Mouse (Mus musculus) mesoderm, embryonic 11.5 days (tissue): ENCODE data around the gene Socs7.

ENCODE experiments used
- DNase-seq: peaks from one replicate; pipeline ENCODE4 v3.0.0-alpha.2; 2012; ENCODE audit warnings: low read depth, low spot score

Socs7 gene

DNA sequence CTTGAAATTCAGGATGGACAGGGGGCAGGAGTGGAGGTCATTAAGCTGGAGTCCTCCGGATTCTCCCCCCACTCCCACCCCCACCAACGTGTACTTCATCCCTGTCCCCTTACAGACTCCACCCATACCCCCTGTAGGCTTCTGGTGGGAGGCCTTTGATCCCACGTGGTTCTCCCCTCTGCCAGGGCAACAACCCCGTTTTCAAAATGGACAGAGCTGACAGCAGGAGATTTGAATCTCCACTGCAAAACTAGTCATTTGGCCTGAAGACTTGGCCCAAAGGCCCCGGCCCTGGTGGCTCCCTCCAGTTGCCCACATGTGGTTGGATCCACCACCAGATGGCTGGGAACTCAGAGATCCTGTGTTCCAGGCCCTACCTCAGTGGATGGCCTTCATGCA lies 54.3 kb downstream of the Socs7 start:
- DNase-seq, result no peak

DNA sequence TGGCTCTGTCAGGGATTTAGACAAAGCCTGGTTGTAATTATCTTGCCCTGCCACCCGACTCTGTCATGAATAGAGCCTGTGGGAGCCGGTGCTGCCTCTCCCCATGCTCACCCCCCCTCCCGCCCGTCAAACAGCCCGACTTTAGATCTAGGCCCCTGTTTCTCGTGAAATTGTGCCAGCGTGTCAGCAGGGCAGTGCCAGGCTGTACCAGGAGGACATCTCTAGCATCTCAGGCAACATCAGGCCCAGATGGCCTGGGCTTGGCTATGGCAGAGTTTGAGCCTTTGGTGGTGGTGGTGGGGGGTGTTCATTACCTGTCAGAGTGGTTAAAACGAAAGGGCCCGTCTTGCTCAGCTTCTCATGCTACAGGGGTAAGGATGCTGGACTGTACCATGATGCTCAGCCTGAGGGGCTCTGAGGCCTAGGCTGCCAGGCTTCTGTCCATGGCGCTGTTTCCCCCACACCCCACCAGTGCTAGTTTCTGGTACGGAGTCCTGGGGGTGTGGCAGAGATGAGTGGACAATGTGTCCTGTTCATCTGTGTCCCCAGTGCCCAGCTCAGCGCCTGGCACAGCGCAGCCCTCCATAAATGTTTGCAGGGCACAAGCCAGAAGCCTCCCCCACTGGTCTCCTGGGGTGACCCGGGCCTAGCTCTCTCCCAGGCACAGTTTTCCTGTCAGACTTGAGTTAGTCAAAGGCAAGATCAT lies 56.6 kb downstream of the Socs7 start:
- DNase-seq, result no peak

DNA sequence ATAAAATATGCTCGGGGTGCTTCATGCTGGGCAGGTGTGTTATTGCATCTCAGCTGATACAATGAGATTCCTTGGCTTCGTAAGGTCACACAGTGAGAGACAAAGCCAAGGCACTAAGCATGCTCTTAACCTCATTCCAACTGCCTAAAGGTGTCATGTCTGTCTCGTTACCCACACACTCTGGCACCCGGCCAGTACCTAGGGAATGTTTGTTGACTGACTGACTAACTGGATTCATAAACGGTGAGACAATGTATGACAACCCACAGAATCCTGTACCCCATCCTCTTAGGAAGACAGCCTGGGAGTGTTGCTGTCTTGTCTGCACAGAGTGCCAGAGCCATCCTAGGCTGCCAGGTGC lies 57.2 kb downstream of the Socs7 start:
- DNase-seq, result no peak

DNA sequence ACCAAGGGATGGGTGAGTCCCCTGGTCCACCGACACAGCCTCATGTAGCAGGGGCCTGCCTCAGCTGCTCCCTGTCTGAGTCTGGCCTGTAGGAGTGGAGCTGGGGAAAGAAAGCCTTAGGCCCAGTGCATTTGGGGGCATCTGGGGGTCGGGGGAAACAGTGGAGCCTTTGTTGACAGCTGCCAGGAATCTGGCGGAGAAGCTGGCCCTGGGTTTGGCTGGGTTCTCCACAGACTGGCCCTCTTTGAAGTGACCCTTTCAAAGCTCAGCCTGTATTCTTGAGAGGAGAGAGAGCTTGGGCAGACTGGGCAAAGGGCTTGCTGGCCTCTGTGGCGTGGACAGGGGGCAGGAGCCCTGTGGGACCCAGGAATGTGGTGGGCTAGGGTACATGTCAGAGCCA lies 60.2 kb downstream of the Socs7 start:
- no peak for DNase-seq

DNA sequence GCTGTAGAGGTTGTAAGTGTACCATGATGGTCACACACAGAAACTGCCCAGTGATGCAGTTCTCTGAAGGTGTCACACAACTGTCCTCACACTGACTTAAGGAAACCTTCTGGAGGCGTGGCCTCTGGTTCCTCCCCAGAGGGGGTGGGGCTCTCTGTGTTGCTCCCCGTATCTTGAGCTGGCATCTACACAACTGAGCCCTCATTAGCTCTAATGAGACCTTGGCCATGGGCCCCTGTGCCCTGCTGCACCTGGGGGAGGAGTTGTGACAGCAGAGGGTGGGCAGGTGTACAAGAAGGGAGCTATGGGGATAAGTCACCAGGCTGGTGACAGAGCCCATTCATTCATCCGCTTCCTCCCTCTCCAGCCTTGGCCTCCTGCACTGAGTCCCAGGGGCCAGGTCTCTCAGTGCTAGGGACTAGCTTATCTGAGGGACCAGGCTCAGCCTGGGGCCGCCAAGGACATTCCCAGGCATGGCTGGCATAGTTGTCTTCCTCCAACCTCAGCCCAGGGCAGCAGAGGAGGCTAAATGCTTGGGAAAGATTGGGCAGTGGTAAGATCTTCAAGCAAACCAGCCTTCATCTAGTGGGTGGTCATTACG lies 61.8 kb downstream of the Socs7 start:
- no peak for DNase-seq

DNA sequence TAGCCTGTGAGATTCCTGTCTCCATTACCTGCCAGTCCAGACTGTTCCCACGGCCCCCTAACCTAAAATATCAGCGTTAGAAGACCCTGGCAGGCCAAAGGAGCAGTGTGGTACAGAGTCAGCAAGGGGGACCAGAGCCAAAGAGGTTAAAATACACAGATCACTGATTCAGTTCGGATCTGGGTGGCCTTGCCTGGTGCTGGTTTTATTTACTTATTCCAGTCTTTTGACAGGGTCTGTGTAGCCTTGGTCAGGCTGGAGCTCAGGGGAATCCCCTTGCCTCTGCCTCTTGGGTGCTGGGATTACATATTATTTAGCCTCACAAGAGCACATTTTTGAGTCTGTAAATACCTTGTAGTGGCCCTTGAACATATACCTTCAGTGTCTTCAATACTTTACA lies 62.5 kb downstream of the Socs7 start:
- DNase-seq, result no peak

DNA sequence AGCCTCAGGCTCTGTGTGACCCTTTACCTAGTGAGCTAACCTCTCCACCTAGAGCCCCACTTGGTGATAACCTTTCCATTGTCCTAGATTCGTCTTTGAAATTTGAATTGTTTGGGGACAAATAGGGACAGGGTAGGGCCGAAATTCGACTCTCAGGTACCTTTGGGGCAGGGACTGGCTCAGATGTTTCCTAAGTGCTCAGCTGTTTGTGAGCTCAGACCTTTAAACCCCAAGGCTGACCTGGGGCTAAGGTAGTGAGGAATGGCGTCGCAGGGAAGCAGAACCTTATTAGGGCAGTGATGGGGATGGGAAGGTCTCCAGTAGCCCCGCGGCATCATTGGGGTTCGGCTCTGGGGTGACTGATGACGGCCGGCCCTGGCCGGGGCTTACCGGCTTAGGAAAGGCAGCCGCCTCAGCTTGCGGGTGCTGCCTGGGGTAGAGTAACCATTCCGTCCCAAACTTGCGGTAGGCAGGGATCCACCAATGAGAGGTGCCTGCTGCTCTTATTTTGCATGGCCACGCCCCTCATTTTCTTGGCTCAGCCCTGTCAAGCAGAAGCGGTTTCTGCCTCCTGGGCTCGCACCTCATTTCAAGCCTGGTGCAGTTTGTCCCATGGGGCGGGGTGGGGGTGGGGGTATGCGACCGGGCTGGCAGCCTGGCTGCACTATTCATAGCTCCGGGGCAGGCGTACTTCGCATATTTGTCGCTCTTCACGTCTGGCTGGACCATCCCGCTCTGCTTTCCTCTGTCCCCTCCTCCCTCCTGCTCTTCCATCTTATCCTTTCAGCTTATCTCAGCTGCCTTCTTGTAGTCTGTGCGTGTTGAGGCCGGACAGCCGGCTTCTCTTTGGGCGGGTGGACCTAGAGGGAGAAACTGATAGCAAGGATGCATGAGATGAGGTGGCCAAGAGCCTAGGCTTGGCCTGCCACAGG lies 65.7 kb downstream of the Socs7 start:
- peak; percentile 91 for DNase-seq

DNA sequence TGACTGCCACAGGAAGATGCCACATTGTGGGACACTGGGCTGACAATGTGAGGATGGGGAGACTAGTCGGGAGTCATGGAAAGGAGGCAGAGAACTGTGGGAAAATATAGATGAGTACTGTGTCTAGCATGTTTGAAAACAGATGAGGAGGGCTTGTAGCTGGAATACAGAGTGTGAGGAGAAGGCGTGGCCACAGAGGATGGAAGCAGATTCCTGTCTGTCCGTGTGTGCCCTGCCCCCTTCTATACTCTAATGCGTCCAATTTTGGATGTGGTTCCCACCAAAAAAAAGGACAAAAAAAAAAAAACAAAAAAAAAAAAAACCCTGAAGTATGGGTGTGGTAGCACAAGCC lies 66.4 kb downstream of the Socs7 start:
- no peak for DNase-seq

DNA sequence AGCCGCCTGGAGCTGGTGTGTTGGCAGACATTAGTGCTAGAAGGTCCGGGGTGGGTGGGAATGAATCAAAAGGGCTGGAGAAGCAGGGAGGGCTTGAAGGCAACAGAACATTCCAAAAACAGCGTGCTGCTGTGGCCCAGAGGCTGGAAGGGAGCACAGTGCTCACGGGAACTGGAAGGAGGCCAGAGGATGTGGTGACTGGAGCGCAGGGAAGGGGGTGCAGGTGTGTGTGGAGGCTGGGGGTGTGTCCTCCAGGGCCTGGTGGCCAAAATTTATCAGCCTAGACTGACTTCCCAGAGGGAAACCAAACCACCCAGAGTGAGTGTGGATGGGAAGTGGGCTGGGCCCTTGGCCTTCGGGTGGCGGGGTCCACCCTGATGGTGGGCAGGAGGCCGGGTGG lies 67.3 kb downstream of the Socs7 start:
- DNase-seq, result no peak

DNA sequence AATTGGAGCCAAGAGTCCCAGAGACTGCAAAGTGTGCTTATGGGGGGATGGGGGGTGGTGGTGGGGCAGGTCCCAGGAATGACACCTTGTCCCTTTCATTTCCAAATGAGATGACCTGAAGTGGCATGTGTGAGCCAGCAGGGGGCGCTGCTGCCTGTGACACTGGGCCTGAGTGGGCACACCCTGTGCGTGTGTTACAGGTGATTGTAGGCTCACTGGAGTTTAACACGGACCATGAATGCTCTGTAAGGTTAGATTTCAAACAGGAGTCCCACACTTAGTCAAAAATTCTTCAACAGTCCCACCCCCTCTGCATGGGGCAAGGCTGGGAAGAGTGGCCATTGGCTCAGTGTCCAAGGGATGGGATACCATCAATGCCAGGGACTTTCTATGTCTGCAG lies 69.7 kb downstream of the Socs7 start:
- peak; percentile 47 for DNase-seq

DNA sequence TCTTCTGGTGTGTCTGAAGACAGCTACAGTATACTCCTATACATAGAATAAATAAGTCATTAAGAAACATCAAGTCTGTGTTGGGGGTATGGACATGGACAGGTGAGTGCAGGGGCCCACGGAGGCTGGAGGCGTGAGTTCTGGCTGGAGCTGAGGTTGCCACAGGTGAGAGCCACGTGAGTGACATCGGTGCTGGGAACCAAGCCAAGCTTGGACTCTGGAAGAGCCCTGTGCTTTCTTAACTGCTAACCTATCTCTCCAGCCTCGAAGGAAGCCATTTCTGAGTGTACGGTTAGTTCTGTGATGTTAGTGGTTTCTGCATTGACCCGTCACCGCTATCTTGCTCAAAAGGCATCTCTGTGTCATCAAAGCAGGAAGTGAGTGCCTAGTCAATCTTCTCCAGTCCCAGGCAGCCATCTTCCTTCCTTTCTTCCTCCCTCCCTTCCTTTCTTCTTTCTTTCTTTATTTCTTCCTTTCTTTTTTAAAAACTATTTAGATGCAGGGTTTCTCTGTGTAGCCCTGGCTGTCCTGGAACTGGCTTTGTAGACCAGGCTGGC lies 70.7 kb downstream of the Socs7 start:
- DNase-seq, result no peak

DNA sequence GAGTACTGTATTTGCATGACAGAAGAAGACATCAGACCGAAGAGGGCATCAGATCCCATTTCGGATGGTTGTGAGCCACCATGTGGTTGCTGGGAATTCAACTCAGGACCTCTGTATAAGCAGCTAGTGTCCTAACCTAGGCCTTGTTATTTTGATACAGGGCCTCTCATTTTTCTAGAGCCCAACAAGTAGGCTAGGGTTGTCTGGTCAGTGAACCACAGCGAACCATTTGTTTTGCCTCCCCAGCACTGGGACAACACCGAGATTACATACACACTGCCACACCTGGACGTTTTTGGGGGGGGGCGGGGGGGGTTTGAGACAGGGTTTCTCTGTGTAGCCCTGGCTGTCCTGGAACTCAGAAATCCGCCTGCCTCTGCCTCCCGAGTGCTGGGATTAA lies 71.8 kb downstream of the Socs7 start:
- no peak for DNase-seq

DNA sequence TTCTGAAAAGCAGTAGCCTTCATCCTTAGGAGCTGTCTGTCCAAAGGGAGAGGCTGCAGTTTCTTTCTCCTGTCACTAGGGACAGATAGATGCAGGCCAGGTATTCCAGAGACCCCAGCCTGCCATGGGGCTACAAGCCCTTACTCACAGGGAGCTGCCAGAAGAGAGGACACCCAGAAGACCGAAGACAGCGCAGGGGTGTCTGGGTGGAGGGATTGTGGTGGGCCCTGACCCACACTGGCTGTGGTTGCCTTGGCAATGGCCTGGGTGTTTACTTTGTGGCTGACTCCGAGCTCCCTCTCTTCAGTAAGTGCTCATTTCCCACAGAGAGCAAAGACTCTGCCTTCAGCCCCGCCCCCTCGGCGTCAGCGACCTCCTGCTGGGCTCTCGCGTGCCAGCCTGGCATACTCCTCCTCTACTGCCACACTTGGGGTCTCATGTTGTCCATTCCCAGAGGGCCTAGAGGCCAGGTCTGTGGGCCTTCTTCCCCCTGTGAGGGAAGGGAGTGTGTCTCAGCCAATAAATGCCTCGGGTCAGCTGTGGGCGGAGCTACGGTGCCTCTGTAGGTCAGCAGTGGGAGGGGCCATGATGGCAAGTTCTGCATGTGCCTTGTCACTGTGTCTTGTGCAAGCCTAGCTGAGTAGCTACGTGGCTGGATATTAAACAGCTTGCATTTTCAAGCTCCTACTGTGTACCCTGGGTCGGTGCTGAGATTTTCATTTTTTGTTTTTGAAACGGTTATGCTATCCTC lies 72.5 kb downstream of the Socs7 start:
- peak; percentile 84 for DNase-seq

DNA sequence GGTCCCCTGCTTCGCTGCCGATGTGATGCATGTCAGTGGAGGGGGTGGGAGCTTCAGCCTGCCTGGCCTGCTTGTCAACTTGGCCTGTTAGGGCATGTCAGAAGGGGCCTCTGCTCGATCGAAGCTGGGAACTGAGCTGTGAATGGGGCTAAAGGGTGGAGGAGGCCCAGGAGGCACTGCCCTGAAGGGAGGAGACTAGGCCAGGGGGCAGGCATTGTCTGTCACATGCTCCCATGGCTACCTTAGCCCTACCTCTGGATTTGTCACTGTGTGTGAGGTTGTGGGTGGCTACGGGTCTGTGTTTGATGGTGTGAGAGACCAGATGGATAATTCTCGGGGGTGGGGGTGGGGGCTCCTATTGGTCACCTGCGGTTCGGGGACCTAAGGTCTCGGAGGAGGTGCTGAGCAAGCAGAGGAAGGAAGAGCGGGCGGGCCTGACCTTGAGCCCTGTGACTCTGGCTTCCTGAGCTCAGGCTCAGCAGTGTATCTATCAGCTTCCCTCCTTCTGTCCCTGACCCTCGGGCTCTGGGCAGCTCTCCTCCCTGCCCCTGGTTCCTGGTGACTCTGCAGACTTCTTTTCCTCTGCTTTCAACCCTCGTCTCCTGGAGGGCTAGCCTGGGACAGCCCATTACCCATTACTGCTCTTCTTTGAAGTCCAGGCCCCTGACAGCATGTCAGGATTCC lies 73.6 kb downstream of the Socs7 start:
- no peak for DNase-seq

DNA sequence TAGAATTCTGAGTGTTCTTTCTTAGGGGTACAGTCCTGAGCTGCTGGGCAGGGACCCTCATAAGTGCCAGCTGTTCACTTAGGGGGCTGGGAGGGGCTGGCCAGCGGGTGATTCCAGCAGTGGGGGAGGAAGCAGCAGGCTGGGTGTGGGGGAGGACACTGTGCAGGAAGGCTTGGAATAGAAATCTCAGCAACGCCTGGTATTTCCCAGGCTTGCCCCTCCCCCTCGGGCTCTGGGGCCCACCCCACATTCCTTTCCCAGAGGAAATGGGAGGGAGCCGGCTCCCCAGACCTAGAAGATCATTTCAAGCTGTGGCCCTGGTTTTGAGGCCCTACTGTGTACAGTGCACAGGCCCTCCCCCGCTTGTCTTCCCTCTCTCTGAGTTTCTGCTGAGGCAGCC lies 75.4 kb downstream of the Socs7 start:
- peak; percentile 76 for DNase-seq

DNA sequence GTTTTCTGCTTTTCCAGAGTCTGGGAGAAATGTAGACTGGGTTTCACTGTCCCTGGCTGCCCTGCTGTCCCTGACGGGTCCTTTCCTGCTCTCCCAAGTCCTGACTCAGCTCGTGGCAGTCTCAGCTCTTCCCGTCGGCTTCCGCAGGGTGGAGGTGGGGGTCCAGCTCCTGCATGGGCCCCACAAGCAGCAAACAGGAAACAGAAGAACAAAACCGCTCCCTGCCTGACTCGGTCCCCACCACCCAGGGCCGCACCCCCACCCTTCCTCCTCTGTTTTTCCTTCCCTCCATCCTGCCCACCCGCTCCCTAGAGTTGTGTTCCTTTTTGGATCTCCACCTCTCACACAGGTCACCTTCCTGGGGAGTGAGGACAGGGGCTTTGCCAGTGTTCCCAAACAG lies 76.5 kb downstream of the Socs7 start:
- DNase-seq, result no peak

DNA sequence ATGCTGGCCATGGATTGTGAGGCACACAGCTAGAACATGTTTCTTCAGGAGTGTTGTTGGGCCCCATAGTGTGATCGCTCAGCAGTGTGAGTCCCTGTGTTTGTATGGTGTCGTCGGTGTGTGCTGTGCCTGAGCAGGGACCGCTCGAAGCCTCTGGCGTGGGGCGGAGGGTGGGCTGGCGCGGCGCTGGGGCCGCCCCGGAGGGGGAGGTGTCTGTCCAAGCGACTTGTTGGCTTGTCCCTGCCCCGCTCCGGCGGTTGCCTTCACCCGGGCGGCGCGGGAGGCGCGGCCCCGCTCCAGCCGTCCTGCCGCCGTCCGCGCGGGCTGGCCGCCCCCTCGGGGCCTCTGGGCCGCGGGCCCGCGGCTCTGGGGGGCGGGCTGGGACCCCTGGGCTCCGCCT lies 77.6 kb downstream of the Socs7 start:
- DNase-seq, result no peak

DNA sequence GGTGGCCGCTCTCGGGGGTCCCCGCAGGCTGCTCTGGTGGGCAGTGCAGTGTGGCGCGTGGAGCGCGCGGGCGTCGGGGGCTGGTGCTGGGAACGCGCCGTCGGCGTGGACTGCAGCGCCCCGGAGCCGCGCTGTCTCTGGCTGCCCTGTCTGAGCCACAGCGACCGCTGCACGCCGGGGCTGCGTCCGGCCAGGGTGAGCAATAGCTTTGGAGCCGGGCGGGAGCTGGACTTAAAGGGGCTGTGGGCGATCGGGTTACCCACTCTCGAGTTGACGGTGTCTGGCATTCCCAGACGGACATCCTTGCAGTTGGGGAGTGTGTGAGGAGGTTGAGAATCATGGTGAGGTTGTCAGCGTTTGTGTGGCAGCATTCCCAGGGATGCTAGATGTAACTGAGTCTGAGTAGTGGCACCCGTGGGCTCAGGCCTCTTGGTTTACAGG lies 78.1 kb downstream of the Socs7 start:
- peak; percentile 41 for DNase-seq

DNA sequence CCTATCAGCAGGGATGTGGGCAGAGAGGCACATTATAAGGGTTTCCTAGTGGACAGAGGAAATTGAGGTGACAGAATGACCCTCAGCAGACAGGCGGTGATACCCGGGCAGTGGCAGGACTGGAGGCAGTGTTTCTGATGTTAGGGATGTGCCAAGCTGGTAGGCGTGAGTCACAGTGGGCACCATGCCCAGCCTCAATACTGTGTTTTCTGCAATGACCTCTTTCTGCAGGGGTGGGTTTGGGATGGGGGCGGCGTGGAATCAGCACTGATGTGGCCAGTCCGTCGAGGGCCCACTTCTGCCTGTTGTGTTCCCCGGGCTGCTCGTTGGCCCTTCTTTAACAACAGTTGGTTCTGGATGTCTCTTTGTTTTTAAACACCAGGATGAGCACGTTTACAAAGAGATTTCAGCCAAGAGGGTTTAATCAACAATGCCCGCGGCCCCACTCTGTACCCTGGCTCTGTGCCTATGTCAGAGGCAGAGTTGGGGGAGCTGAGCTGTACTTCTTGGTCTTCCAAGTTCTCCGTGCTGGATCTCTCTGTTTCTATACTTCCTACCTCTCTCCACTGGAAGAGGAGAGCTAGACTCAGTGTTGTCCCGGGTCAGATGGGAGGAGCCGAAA lies 78.8 kb downstream of the Socs7 start:
- DNase-seq, result no peak

DNA sequence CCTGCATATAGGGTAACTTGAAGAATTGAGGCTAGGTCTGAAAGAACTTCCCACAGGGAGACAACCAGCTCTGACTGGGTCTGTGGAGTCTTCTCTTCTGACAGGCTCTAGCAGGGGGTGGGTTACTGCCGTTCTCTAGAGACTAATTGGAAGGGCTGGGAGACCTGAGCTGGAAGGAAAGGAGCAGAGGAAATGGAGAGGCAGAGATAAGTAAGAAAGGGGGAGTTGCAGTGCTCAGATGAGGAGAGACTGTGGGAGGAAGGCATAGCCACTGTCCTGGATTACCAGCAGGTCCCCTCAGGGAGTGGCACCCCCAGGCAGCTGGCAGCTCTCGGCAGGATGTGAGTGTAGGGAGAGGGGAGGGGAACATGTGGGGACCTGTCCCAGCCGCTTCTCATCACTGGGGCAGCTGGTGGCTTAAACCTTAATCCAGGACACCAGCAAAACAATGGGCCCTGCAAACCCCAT lies 79.3 kb downstream of the Socs7 start:
- DNase-seq, result no peak
